Mouse (Mus musculus) cerebellum, adult 11 months (tissue): Measurements from ENCODE around the gene Tarbp2.

Experiments used
- DNase-seq: peaks from one replicate; pipeline ENCODE4 v3.0.0; 2022

Tarbp2 gene

DNA sequence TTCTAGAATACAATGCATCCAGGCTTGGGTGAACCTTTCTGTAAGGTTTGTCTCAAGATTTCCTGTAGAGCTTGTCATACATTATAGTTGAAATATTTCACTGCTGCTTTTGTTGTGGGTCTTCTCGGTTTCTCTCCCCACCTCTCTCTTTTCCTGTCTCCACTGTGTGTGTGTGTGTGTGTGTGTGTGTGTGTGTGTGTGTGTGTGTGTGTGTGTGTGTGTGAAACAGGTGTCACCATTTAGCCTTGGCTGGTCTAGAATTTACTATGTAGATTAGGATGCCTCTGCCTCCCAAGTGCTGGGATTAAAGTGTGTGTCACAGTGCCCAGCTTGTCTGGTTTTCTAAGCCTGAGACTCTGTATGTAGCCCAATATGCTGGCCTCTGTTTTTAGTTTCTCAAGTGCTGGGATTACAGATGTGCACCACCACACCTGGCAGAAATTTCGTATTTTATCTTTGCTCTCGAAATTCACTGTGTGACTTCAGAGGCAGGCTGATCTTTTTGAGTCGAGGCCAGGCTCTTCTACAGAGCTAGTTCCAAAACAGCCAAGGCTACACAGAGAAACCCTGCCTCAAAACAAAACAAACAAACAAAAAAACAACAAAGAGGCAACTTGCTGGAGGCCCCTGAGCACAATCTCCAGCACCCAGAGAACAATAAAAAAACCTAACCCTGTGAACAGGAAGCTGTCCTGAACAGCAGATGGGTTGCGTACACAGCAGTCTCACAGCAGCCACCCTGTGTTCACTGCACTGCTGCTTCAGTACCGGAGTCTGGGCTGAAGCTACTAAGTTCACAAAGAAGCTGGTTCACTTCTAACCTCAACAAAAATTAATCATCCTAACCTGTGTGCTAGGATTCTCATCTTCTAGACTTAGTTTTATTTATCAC is 8.4 kb downstream of the Tarbp2 start:
- no peak for DNase-seq

GRCm38 (mm10) chr15:102527936-102528335 is 9.9 kb downstream of the Tarbp2 start:
- DNase-seq, result no peak

- no peak for DNase-seq
These were observed 10.4 kb downstream of the Tarbp2 start for GRCm38 (mm10) chr15:102528396-102528795.

DNA sequence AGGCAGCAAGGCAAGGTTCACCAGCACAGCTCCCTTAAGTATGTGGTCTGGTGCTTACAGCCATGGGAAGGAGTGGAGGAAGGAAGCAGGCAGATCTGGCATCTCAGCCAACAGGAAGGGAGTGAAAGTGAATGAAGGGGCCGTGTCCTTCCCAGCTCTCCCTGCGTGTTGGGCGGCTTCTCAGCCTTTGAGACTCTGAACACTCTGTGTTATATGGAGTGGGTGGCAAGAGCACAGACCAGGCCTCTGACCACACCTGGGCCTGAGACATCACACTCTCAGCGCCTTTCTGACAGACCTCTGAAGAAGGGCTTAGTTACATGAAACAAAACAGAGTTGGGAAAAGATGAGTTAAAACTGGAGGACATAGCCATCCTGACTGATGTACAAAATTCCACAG is 12.6 kb downstream of the Tarbp2 start:
- DNase-seq, result no peak

DNA sequence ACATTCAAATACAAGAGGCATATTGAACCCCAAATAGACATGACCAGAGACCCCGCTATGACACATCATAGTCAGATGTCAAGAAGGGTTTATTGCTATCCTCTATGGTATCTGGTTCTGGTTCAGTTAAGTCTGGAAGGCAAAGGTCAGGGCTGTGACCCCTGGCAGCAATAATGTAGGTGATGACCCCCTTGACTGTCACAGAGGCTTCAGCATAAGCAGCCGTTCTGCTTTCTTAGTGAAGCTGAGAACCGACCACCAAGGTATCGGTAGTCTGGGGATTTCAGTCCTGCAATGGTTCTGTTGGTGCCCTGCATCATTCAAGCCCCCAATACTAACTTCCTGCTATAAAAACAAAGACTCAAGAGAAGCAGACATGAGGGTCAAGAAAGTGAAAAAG is 13.6 kb downstream of the Tarbp2 start:
- DNase-seq, result no peak

GRCm38 (mm10) chr15:102532106-102532900 is 14.3 kb downstream of the Tarbp2 start:
- peak; percentile 57 for DNase-seq

- no peak for DNase-seq
These were observed 15.9 kb downstream of the Tarbp2 start for GRCm38 (mm10) chr15:102533926-102534325.

DNA sequence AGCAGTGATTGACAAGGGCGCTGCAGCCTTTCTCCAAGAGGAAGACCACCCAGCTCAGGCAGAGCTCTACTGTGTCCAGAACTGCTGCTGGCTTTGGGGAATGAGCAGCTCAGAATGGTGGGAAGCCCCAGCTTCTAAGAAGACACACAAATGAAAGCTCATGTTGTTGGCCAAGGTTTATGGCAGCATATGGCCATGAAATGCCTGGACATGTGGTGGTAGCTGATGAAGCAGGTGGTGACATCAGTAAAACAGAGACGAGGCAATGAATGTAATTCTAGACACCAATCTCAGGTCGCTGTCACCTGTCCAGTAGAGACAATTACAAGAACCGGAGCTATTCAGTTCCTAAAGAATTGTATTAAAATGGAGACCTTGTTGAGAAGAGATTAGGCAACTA is 26.8 kb downstream of the Tarbp2 start:
- DNase-seq, result peak; percentile 89

DNA sequence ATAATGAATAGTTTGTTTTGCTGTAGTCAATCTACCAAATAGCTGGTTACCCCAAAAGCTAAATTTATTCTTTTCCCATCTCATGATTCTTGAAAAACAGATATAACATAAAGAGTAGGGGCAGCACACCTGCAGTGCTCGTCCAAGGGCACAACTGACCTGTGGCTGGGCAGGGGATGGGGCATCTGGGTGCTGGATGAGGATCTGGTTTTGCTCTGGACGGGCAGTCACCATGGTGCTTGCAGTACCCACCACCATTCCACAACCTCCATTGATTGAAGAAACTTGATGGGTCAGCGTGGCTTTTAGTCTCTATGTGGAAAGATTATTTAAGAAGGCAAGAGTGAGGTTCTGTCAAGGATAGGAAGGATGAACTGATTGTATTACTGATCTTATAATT is 28.3 kb downstream of the Tarbp2 start:
- no peak for DNase-seq

GRCm38 (mm10) chr15:102546677-102547427 is 28.9 kb downstream of the Tarbp2 start:
- DNase-seq, result peak; percentile 98

DNA sequence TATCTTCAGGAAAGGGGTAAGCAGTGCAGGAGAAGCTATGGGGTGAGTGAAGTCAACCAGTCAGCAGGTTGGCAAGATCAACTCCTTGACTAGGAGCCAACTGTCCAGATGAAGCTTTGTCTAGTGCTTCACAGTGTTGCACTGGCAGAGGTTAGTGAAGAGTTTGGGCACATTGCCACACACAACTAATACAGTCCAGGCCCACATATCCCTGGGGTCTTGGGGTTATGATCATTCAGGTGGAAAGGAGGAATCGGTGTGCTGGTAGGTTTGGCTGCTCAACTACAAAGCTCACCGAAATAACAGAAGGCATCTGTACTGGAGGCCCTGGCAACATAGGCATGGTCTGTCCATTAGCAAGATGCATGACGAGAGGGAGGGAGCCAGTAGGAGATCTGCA is 29.5 kb downstream of the Tarbp2 start:
- DNase-seq, result peak; percentile 90

DNA sequence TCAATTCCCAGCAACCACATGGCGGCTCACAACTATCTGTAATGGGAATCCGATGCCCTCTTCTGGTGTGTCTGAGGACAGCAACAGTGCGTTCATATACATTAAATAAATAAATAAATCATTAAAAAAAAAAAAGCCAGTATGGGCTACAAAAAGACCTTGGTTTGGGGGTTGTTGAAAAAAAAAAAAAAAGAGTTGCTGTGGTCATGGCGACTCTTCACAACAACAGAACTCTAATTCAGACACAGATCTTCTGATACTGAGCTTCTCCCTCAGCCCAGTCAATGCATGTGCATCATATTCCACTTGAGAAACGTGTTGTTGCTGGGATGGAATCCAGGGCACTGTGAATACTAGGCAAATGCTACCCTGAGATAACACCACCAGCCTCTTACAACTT is 34.6 kb downstream of the Tarbp2 start:
- DNase-seq, result no peak

GRCm38 (mm10) chr15:102555581-102555980 is 37.6 kb downstream of the Tarbp2 start:
- no peak for DNase-seq

- no peak for DNase-seq
These were observed 39.6 kb downstream of the Tarbp2 start for GRCm38 (mm10) chr15:102557580-102557979.

GRCm38 (mm10) chr15:102562491-102562890 is 44.5 kb downstream of the Tarbp2 start:
- DNase-seq, result no peak

- no peak for DNase-seq
These were observed 45.1 kb downstream of the Tarbp2 start for GRCm38 (mm10) chr15:102563061-102563460.

GRCm38 (mm10) chr15:102563681-102564080 is 45.7 kb downstream of the Tarbp2 start:
- no peak for DNase-seq

GRCm38 (mm10) chr15:102567849-102568248 is 49.9 kb downstream of the Tarbp2 start:
- DNase-seq, result no peak

GRCm38 (mm10) chr15:102572081-102572480 is 54.1 kb downstream of the Tarbp2 start:
- DNase-seq, result no peak
